In the genomic region with DNA sequence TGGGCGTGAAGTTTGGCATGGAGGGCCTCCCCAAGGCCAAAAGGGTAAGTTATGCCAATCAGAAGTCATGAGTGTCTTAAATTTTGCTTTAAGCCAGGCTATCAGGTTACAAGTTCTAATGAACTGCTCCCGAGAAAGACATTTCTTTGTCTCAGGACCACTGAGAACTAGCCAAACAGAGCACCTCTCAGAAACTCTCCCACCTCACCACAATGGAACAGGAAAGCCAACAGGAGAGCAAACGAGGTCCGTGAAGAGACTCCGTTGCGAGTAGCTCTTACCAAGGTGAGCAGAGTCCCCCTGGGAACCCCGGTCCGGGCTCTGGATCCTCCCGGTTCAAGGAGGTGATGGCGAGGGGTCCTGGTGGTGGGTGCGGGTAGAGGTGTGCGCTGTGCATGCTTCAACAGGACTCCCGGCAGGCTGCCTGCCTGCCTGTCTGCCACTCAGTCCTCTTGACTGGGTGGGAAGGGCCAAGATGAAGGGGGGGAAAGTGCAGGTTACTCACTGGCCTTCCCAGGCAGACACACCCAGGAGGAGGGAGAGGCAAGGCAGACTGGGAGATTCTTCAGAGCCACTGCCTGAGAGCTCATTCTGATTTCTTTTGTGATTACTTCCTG, we compare ENCODE assay signal across 8 mouse cellular contexts.
A peak's percentile ranks its signal among the peaks of the same experiment; 100 is the strongest.
DNase-seq lines count a peak whose midpoint lies in the region; ATAC-seq lines count a peak whose summit lies in the region.
"Had no signal": no experiment of that assay in that cellular context is flagged by ENCODE, and none has a peak within 500 bp of the region (broad histone marks: within the 10 kb centered on the region; RNA-seq: fewer than 3 reads in every experiment).

No protein-coding gene starts in this region.

- WGBS in hindbrain, embryonic 16.5 days: 25% methylated on average over 13 of the region's 13 CpGs
- WGBS in midbrain, embryonic 13.5 days: 11% methylated on average over 13 of the region's 13 CpGs

- peaks cover 28% of the 10 kb centered on the region for H3K4me1 ChIP-seq in hindbrain, embryonic 16.5 days (ENCODE audit: control insufficient read depth, insufficient read depth, low read depth, low read length)
- peaks cover 33% of the 10 kb centered on the region for H3K4me1 ChIP-seq in midbrain, embryonic 13.5 days (replicated peaks)

- no peaks in the 10 kb centered on the region for H3K9me3 ChIP-seq in hindbrain, embryonic 16.5 days (ENCODE audit: control insufficient read depth, low read length)
- no peaks in the 10 kb centered on the region for H3K9me3 ChIP-seq in midbrain, embryonic 13.5 days
- H3K9me3 ChIP-seq: liver, embryonic 15.5 days had no signal

- H3K4me2 ChIP-seq in hindbrain, embryonic 16.5 days (ENCODE audit: low read length): peak overlapping the region; percentile 15; the same call in 1 of the 2 replicates
- peak overlapping the region; percentile 44 for H3K4me2 ChIP-seq in midbrain, embryonic 13.5 days (replicated peaks)
- H3K4me2 ChIP-seq: liver, embryonic 15.5 days had no signal

- H3K9ac ChIP-seq in hindbrain, embryonic 16.5 days (ENCODE audit: low read depth, low read length): no peak overlapping the region
- no peak overlapping the region for H3K9ac ChIP-seq in midbrain, embryonic 13.5 days (replicated peaks)
- H3K9ac ChIP-seq: liver, embryonic 15.5 days had no signal

- no peak for ATAC-seq in hindbrain, embryonic 16.5 days
- ATAC-seq in midbrain, embryonic 13.5 days: 0 out of 2 replicates have a peak, but pooled peaks have one; percentile 29

- H3K27ac ChIP-seq in hindbrain, embryonic 16.5 days (ENCODE audit: low read depth, low read length): no peak overlapping the region
- H3K27ac ChIP-seq in midbrain, embryonic 13.5 days: peak overlapping the region; percentile 65
- H3K27ac ChIP-seq: liver, embryonic 15.5 days had no signal

- H3K27me3 ChIP-seq in hindbrain, embryonic 16.5 days (replicated peaks; ENCODE audit: control insufficient read depth, insufficient read depth, low read length): no peaks in the 10 kb centered on the region
- 0 out of 2 replicates have a peak, but pooled peaks cover 10% of the 10 kb centered on the region for H3K27me3 ChIP-seq in midbrain, embryonic 13.5 days
- H3K27me3 ChIP-seq: liver, embryonic 15.5 days had no signal

- DNase-seq in ES-CJ7 (ENCODE audit: low read depth, low spot score) (peak; percentile 85), ZHBTc4 (ENCODE audit: low read depth, low spot score) (peak; percentile 92), adipocyte (ENCODE audit: low spot score) (no peak)
- DNase-seq in layer of hippocampus, adult 11-12 months (ENCODE audit: low spot score): no peak
- DNase-seq in adrenal gland, adult 2 months: no peak

- H3K4me3 ChIP-seq in hindbrain, embryonic 16.5 days (ENCODE audit: low read length): no peak overlapping the region
- no peak overlapping the region for H3K4me3 ChIP-seq in midbrain, embryonic 13.5 days (replicated peaks)
- H3K4me3 ChIP-seq: liver, embryonic 15.5 days had no signal

- no peaks in the 10 kb centered on the region for H3K36me3 ChIP-seq in hindbrain, embryonic 16.5 days (ENCODE audit: control insufficient read depth, insufficient read depth, low read length)
- H3K36me3 ChIP-seq in midbrain, embryonic 13.5 days: no peaks in the 10 kb centered on the region
- H3K36me3 ChIP-seq: liver, embryonic 15.5 days had no signal

Comparison
In these comparisons a context has a peak if more than half of its experiments do, and no peak if none do; other contexts are left out.
1. DNase-seq: peak in ES-CJ7 (single experiment) and ZHBTc4 (single experiment); none in layer of hippocampus, adult 11-12 months (single experiment), adrenal gland, adult 2 months (single experiment) and adipocyte (single experiment).